Mouse (Mus musculus) heart, adult 2 months (tissue): ENCODE measurements around the gene Hsd11b2.

Experiments used
- CTCF ChIP-seq: fragments of 200-600 bp; IDR thresholded peaks from 2 replicates; pipeline ENCODE4 v1.8.1; 2022; ENCODE audit warnings: antibody characterized with exemption, mild to moderate bottlenecking, moderate library complexity
- EP300 ChIP-seq: fragments of 200-500 bp; IDR thresholded peaks from 2 replicates; pipeline ENCODE4 v1.6.1; 2011; ENCODE audit warnings: low read depth, low read length, control low read depth; ENCODE audit not compliant: insufficient read depth

DNA sequence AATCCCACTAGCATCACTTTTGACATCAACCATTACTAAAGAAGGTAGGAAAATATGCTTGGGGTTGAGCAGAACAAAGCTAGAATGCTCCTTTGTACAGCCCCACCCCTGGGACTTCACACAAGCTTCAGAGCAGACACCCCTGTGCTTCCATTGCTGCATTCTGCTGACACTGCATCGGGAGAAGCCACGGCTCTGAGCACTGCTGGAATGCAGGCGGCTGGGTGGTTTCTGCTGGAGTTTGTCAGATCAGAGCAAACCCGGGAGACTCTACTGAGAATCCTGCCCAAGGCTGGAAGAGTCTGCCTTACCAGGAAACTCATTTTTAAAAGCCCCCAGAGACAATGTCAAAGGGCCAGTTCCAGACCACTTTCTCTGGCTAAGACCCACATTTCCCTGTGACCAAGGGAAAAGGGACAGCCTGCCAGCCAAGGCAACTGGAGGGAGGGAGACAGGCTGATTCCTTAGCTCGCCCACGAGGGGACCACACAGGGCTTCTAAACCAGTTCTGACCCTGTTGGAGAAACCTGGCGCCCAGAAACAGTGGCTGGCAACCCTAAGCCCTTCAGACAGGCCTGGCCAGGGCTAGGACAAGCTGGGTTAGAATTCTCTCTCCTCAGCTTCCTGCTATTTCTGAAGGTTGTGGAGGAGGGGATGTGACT is 26.1 kb downstream of the Hsd11b2 start:
- TF ChIP-seq EP300 = no peak
- TF ChIP-seq CTCF = no peak
